Mouse (Mus musculus) ovary, postnatal 36 days (tissue): ENCODE data around the gene Gm49450.
"Not testable (repeated sequence)": the region's sequence is repeated elsewhere in the genome, so short reads cannot be mapped to it uniquely, and the experiment has no call there.

Source experiments
- DNase-seq: peaks from one replicate; pipeline ENCODE4 v3.0.0; 2022; ENCODE audit warnings: low spot score, mixed read lengths

Gene Gm49450

GRCm38 (mm10) chr15:98954425-98955253 lies 1.3 kb upstream of the Gm49450 start:
- peak; percentile 26 for DNase-seq

- DNase-seq, result peak; percentile 74
Measured at GRCm38 (mm10) chr15:98952751-98953400, 475 bp downstream of the Gm49450 start.

- no peak for DNase-seq
Measured at GRCm38 (mm10) chr15:98952063-98952455, 1.3 kb downstream of the Gm49450 start.

- not testable (repeated sequence) for DNase-seq
Measured at GRCm38 (mm10) chr15:98951122-98952062, 2.0 kb downstream of the Gm49450 start.

DNA sequence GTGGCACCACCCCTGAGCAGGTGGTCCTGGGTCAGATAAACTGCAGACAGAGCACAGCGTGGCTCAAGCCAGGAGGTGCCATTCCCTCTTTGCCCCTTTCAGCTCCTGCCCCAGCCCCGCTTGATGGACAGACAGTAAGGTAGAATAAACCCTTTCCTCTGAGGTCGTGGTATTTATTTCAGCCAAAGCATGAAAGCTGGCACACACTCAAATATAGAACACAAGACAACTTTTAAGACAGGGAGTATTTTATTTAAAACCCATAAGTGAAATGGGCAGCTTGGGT lies 3.8 kb downstream of the Gm49450 start:
- no peak for DNase-seq

DNA sequence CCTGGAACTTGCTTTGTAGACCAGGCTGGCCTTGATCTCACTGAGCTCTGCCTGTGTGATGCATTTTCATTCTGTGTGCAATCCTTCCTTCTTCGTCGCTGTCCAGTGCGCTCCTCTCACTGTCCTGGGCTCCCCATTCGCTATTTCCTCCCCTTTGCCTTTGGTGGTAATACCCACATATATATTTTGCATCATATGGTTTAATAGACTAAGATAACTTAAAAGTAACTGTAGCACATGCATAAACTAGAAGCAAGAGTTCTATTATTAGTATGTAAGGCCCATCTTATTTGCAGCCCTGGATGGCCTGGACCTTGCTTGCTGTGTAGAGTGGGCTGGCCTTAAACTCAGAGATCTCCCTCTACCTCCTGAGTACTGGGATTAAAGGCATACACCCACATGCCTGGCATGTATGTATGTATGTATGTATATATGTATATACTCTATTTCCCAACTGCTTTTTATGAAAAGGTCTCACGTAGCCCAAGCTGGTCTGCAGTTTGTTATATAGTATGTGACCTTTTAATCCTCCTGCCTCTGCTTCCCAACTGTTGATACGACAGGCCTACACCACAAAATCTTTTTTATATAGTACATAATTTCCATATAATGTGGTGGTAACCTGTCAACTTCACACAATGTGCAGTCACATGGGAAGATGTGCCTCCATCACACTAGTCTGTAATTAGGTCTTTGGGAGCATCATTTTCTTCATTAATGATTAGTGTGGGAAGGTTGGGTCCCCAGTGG lies 4.3 kb downstream of the Gm49450 start:
- DNase-seq, result no peak

DNA sequence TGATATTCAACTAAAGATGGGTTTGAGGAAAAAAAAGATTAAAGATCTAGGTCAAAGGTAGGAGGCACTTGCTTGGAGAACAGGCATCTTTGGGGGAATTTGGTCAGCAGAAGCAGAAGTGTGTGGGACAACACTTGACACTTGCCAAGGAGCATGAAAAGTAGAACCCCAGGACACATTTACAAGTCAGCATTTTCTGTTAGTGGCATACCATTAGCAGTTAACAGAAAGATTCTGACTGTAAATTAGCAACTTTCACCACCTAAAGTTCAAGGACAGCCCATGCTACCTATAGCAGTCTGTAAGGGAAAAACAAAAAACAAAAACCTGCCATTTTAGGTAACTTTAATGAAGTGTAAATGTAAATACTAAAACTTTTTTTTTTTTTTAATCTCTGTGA lies 5.0 kb downstream of the Gm49450 start:
- DNase-seq, result no peak

GRCm38 (mm10) chr15:98947884-98948283 lies 5.5 kb downstream of the Gm49450 start:
- no peak for DNase-seq

DNA sequence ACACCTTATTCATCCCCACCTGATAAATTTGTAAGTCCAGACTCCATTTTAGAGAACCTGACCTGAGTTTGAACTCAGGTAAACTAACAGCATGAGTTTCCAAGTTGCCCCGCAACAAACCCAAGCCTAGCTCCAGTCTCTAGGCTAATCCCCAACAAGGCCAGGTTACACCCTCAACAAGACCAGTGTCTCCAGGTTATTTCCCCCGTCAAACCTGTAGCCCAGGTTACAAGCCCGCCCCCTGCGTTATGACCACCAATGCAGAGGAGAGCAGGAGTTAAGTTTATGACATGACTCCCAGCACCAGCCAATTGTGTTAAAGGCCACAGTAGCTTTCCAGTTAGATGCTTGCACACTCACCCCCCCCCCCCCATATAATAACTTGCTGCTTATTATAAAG lies 10.2 kb downstream of the Gm49450 start:
- DNase-seq, result no peak

GRCm38 (mm10) chr15:98942081-98942480 lies 11.3 kb downstream of the Gm49450 start:
- no peak for DNase-seq

DNA sequence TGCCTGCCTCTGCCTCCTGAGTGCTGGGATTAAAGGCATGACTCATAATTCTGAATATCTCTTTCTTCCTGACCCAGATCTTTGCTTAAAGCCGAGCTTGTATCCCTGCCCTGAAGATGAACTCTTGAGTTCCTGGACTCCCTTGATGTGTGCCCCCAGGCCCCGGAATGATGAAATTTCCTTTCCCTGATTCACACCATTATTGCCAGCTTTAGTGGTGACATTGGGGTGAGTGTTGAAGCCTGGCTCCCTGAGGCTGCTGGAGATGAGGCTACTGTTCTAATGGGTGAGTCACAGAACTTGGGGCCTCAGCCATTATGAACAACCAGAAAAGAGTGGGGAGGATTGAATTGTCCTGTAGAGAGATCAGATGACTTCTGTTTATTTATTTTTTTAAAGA lies 11.8 kb downstream of the Gm49450 start:
- no peak for DNase-seq

- no peak for DNase-seq
Measured at GRCm38 (mm10) chr15:98940816-98941215, 12.5 kb downstream of the Gm49450 start.

DNA sequence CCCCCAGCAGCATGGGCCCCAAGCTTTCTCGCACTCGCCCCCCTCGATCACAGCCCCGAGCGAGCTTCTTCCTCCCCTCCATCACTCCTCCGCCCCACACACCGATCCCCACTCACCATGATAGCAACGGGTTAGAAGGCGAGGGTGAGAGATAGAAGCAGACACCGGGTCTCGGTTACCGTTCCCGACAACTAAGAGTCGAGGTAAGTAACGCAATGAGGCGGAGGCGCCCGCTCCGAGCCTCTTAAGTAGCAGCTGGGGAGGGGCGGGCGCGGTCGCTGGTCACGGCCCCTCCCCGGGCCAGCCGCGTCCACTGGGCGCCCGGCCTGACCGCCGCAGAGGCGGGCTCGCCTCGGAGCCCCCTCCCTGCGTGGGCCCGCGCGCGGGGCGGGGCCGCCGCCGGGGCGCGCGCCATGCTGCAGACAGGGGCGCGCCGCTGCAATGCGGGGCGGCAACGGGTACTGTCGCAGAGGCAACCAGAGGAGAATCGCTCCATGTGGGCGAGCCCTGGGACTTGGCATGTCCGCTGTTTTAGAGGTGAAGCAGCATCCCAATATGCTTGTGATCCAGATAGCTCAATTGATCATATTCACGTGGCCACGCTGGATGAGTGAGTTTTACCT lies 19.0 kb downstream of the Gm49450 start, which contains the start of gene Tuba1b:
TSS of gene Tuba1b (minus strand) at position 349 of the 623 bp plus-strand sequence.
- DNase-seq, result peak; percentile 95

- DNase-seq, result peak; percentile 95
Measured at GRCm38 (mm10) chr15:98933833-98934216, 19.5 kb downstream of the Gm49450 start.

DNA sequence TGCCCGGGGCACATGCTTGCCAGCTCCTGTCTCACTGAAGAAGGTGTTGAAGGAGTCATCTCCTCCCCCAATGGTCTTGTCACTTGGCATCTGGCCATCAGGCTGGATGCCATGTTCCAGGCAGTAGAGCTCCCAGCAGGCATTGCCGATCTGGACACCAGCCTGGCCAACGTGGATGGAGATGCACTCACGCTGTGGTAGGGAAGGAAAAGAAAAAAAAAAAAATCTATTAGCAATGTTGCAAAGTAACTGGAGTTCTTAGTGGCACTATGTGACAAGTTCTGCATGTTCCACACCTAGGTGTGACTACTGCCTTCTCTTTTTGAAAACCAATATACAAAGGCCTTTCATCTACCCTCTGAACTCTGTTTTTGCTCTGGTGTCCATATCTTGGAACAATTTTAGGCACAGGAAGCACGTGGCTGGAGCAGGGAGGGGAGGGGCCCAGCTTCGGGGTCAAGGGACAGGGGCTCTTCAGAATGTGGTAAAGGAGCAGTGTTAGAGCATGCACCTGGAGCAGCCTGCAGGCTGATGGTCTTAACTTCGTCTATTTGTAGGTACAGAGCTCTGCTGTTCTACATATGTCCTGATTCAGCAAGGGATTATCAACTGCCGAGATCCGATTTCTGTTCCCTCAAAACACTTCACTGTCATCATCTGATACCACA lies 20.2 kb downstream of the Gm49450 start:
- not testable (repeated sequence) for DNase-seq

DNA sequence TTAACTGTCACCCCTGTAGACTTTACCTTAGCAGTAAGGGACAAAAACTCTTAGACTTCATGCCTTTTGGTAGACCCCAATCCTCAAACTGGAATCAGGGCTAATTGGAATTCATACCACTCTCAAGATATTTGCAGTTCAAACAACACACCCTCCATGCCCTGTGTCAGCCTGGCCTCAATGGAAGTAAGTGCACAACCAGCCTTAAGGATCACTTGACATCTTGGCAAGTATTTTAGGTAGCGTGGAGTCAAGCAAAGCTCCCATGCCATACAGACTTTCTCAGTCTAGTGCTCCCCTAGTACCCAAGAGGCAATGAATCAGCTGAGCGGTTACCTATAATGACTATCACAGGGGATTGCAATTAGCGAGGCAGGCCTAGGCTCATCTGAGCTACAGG lies 22.4 kb downstream of the Gm49450 start:
- DNase-seq, result no peak

DNA sequence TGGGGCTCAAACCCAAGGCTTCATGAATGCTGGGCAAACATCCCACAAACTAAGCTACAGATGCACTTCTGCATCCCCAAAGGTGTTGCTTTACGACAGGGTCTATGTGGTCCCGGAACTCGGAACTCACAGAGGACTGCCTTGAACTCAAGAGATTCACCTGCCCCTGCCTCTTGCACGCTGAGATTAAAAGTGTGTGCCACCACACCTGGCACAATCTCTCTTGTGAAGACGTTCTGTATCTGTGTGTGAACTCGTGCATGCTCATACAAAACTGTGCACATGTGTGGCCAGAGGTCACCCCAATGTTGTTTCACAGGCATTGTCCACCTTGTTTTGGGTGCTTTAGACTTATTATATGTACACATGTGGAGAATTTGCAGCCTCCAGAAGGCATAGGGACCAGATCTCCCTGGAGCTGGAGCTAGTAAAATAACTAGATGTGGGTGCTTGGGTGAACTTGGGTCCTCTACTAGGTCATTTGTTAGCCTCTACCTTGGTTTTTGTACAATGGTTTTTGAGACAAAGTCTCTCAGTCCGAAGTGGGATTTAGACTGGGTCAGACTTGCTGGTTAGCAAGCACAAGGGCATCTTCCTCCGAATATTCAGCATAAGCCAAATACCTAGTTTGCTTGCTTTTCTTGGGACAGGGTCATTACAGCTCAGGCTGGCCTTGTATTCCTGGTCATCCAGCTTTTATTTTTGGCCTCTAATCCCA lies 23.2 kb downstream of the Gm49450 start:
- no peak for DNase-seq

DNA sequence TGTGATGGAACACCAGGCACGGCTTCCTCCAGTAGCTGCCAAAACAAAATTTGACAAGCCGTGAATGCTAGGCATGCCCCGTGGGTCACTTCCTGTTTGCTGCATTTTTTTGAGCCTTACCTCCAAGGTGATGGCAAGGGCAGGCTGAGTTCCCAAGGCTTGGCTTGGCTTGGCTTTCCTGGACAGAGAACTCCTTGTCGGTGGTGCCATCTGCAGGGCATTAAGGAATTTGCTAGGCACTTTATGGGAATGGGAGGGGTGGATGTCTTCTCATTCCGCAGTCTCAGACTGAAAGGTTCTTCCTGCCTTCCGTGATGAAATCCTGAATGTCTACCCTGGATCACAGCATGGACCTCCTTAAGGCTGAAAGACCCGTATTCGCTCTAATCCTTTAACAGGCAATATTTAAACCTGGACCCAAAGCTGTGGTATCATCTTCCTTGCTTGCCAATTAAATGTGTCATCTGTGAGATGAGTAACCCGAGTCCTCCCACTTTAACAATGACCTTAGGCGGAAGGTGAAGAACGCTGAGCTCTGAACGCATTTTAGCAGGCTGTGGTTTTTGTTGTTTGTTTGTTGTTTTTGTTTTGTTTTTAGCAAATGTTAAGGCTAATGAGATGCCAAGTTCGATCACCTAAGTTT lies 24.6 kb downstream of the Gm49450 start:
- peak; percentile 65 for DNase-seq

DNA sequence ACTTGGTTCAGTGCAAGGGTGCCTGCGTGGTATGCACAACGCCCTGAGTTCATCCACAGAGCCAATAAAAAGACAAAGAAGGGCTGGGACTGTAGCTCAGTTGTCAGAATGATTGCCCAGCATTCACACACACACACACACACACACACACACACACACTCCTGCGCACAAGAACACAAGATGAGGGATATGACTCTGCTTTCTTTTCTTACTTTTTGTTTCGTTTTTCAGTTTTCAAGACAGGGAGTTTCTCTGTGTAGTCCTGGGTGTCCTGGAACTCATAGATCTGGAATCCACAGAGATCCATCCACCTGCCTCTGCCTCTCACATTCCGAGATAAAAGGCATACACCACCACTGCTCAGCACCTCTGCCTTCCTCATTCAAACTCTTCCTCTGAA lies 25.8 kb downstream of the Gm49450 start:
- no peak for DNase-seq

GRCm38 (mm10) chr15:98924682-98925081 lies 28.7 kb downstream of the Gm49450 start:
- DNase-seq, result no peak
